Mouse (Mus musculus) forebrain, embryonic 10.5 days (tissue): ENCODE results near the gene Nup107. TPM values are rescaled to one million over a fixed set of nuclear protein-coding genes. Genes with fewer than 3 reads are reported as not detected.
"Not testable (repeated sequence)": the region's sequence is repeated elsewhere in the genome, so short reads cannot be mapped to it uniquely, and the experiment has no call there.

Experiments
- DNase-seq: peaks from one replicate; pipeline ENCODE4 v3.0.0-alpha.2; 2017; ENCODE audit warnings: low spot score; ENCODE audit errors: extremely low spot score
- H3K27ac ChIP-seq: fragments of 300-500 bp; sonication (generic); 2 replicates; pipeline ENCODE4 v1.5.1; 2016; ENCODE audit warnings: mild to moderate bottlenecking
- H3K27me3 ChIP-seq: fragments of 300-500 bp; sonication (generic); 2 replicates; pipeline ENCODE4 v1.6.1; 2016; ENCODE audit warnings: mild to moderate bottlenecking; ENCODE audit not compliant: poor library complexity, severe bottlenecking
- H3K36me3 ChIP-seq: fragments of 300-500 bp; sonication (generic); replicated peaks from 2 replicates; pipeline ENCODE4 v1.6.1; 2016; ENCODE audit warnings: mild to moderate bottlenecking, moderate library complexity
- H3K4me1 ChIP-seq: fragments of 300-500 bp; sonication (generic); 2 replicates; pipeline ENCODE4 v1.6.1; 2016
- H3K4me3 ChIP-seq: fragments of 300-500 bp; sonication (generic); 2 replicates; pipeline ENCODE4 v1.5.1; 2016; ENCODE audit warnings: mild to moderate bottlenecking, moderate library complexity
- H3K9me3 ChIP-seq: fragments of 300-500 bp; sonication (generic); 2 replicates; pipeline ENCODE4 v1.6.1; 2016; ENCODE audit warnings: mild to moderate bottlenecking, moderate library complexity
- WGBS: fragments of 180-500 bp; shearing (Covaris S2); methylation state at CpG from one replicate; pipeline ENCODE4 v1.1.7; 2016; 5-methylcytosine and 5-hydroxymethylcytosine counted together
- polyA plus RNA-seq: library from polyadenylated mRNA; unstranded; fragments of >200 nt; fragmentation: Nextera tagmentation; extraction: Ambion mirVana; gene quantifications from 2 replicates; pipeline ENCODE4 v1.2.1, GENCODE M21; 2016

Gene Nup107
- polyA plus RNA-seq, 1 experiment from 2014 or later: 113 TPM

GRCm38 (mm10) chr10:117737498-117737897 is 55.0 kb downstream of the Nup107 start:
- not testable (repeated sequence) for H3K9me3 ChIP-seq, H3K27me3 ChIP-seq, H3K4me1 ChIP-seq, H3K4me3 ChIP-seq, DNase-seq, H3K27ac ChIP-seq
- 96% methylated on average over 8 of the region's 8 CpGs for WGBS
- peaks cover 65% of the 10 kb centered on the region for H3K36me3 ChIP-seq

- no peaks in the 10 kb centered on the region for H3K27me3 ChIP-seq
- no peak overlapping the region for H3K27ac ChIP-seq
- no peak overlapping the region for H3K4me3 ChIP-seq
- H3K4me1 ChIP-seq: no peaks in the 10 kb centered on the region
- DNase-seq: no peak
- peaks cover 61% of the 10 kb centered on the region for H3K36me3 ChIP-seq
- 84% methylated on average over 4 of the region's 4 CpGs for WGBS
- H3K9me3 ChIP-seq: no peaks in the 10 kb centered on the region
Measured at GRCm38 (mm10) chr10:117737075-117737474, 55.4 kb downstream of the Nup107 start.

GRCm38 (mm10) chr10:117736573-117736972 is 55.9 kb downstream of the Nup107 start:
- Histone ChIP-seq H3K4me3 (no peak overlapping the region), H3K4me1 (no peaks in the 10 kb centered on the region), H3K27me3 (no peaks in the 10 kb centered on the region), H3K36me3 (peaks cover 57% of the 10 kb centered on the region), H3K9me3 (no peaks in the 10 kb centered on the region), H3K27ac (no peak overlapping the region)
- 88% methylated on average over 5 of the region's 5 CpGs for WGBS
- no peak for DNase-seq

- H3K4me3 ChIP-seq, H3K27me3 ChIP-seq, DNase-seq, H3K9me3 ChIP-seq, H3K4me1 ChIP-seq, H3K27ac ChIP-seq: not testable (repeated sequence)
- peaks cover 50% of the 10 kb centered on the region for H3K36me3 ChIP-seq
- 93% methylated on average over 12 of the region's 12 CpGs for WGBS
Measured at GRCm38 (mm10) chr10:117735396-117735795, 57.1 kb downstream of the Nup107 start.

DNA sequence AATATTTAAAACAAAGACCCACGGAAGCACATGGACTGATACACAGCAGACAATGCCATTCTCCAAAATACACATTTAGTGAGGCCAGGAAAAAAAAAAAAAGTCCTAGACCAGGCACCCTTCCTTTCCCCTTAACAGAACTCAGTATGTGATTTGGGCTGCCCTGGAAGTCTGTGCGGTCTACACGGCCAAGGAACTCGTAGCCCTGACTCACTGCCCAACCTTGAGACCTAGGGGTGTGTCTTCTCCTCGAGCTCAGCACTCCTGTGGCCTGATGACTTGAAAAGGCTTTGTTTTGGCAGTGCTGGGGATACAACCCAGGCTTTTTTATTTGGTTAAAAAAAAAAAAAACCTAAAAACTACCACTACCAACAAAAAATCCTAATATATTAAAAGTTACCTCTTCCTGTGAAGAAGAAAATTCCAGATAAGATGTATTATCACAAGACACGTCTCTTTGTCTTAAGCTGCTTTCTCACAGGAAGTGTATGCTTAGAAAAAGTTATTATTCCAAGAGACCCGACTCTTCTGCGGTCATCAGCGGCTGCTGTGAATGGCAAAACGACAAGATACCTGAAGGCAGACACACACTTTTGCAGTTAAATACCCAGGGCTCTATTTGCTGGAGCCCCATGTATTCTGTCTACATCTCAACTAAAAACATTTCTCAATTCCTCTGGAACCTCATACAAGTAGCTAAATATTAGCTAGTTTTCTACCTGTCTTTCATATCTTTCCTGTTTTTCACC is 58.2 kb downstream of the Nup107 start:
- H3K4me3 ChIP-seq, H3K4me1 ChIP-seq, DNase-seq, H3K27ac ChIP-seq, H3K27me3 ChIP-seq, H3K9me3 ChIP-seq: not testable (repeated sequence)
- H3K36me3 ChIP-seq: peaks cover 39% of the 10 kb centered on the region
- 89% methylated on average over 10 of the region's 10 CpGs for WGBS

GRCm38 (mm10) chr10:117733626-117734025 is 58.9 kb downstream of the Nup107 start:
- H3K4me3 ChIP-seq, DNase-seq, H3K27me3 ChIP-seq, H3K9me3 ChIP-seq, H3K27ac ChIP-seq, H3K4me1 ChIP-seq: not testable (repeated sequence)
- H3K36me3 ChIP-seq: peaks cover 32% of the 10 kb centered on the region
- 91% methylated on average over 8 of the region's 8 CpGs for WGBS

- no peaks in the 10 kb centered on the region for H3K4me1 ChIP-seq
- H3K27me3 ChIP-seq: no peaks in the 10 kb centered on the region
- WGBS: 88% methylated on average over 14 of the region's 14 CpGs
- no peak overlapping the region for H3K4me3 ChIP-seq
- peaks cover 27% of the 10 kb centered on the region for H3K36me3 ChIP-seq
- H3K27ac ChIP-seq: no peak overlapping the region
- H3K9me3 ChIP-seq: no peaks in the 10 kb centered on the region
- DNase-seq: no peak
Measured at GRCm38 (mm10) chr10:117732962-117733592, 59.4 kb downstream of the Nup107 start.

GRCm38 (mm10) chr10:117732184-117732583 is 60.3 kb downstream of the Nup107 start:
- no peak for DNase-seq
- 92% methylated on average over 5 of the region's 5 CpGs for WGBS
- no peaks in the 10 kb centered on the region for H3K9me3 ChIP-seq

GRCm38 (mm10) chr10:117731244-117732101 is 61.0 kb downstream of the Nup107 start:
- Histone ChIP-seq H3K4me1 (no peaks in the 10 kb centered on the region), H3K27ac (no peak overlapping the region), H3K27me3 (no peaks in the 10 kb centered on the region), H3K4me3 (no peak overlapping the region), H3K36me3 (peaks cover 11% of the 10 kb centered on the region), H3K9me3 (no peaks in the 10 kb centered on the region)
- 63% methylated on average over 15 of the region's 15 CpGs for WGBS
- no peak for DNase-seq

More at GRCm38 (mm10) chr10:117732184-117732583, 60.3 kb downstream of the Nup107 start:
- Histone ChIP-seq H3K4me1 (no peaks in the 10 kb centered on the region), H3K27ac (no peak overlapping the region), H3K27me3 (no peaks in the 10 kb centered on the region), H3K4me3 (no peak overlapping the region), H3K36me3 (peaks cover 18% of the 10 kb centered on the region)

GRCm38 (mm10) chr10:117730637-117731203 is 61.8 kb downstream of the Nup107 start:
- 94% methylated on average over 12 of the region's 12 CpGs for WGBS
- Histone ChIP-seq H3K36me3 (peaks cover 3% of the 10 kb centered on the region; the same call in 1 of the 2 replicates), H3K4me3 (no peak overlapping the region), H3K4me1 (no peaks in the 10 kb centered on the region), H3K27ac (no peak overlapping the region), H3K27me3 (no peaks in the 10 kb centered on the region), H3K9me3 (no peaks in the 10 kb centered on the region)
- DNase-seq: no peak

DNA sequence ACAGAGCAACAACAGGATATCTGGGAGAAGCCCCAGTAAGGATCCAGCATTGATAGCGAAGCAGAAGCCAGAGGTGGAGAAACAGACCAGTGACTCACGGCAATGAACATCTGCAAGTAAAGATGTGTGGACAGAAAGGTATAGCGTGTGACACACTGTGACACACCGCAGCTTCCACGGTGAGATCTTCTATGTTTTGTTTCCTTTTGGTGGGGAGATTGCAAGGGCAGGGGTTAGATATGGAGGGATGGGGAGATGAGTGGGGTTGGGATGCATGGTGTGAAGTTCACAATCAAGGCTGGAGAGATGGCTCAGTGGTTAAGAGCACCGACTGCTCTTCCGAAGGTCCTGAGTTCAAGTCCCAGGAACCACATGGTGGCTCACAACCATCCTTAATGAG is 62.4 kb downstream of the Nup107 start:
- H3K9me3 ChIP-seq: no peaks in the 10 kb centered on the region
- 96% methylated on average over 7 of the region's 7 CpGs for WGBS
- H3K27me3 ChIP-seq: no peaks in the 10 kb centered on the region
- H3K4me3 ChIP-seq: no peak overlapping the region
- no peak overlapping the region for H3K27ac ChIP-seq
- no peaks in the 10 kb centered on the region; the same call in 1 of the 2 replicates for H3K36me3 ChIP-seq
- DNase-seq: no peak
- H3K4me1 ChIP-seq: no peaks in the 10 kb centered on the region

GRCm38 (mm10) chr10:117729139-117729814 is 63.2 kb downstream of the Nup107 start:
- Histone ChIP-seq H3K36me3 (no peaks in the 10 kb centered on the region; the same call in 1 of the 2 replicates), H3K9me3 (no peaks in the 10 kb centered on the region), H3K27me3 (no peaks in the 10 kb centered on the region), H3K4me1 (no peaks in the 10 kb centered on the region), H3K27ac (no peak overlapping the region), H3K4me3 (no peak overlapping the region)
- 85% methylated on average over 11 of the region's 11 CpGs for WGBS
- no peak for DNase-seq
